Mouse (Mus musculus): ENCODE results near the gene Taf10.

Gene Taf10

GRCm38 (mm10) chr7:105726144-105726979 is 17.8 kb downstream of the Taf10 start:
- in situ Hi-C loops (cut with MboI, MseI) = no loop called here

DNA sequence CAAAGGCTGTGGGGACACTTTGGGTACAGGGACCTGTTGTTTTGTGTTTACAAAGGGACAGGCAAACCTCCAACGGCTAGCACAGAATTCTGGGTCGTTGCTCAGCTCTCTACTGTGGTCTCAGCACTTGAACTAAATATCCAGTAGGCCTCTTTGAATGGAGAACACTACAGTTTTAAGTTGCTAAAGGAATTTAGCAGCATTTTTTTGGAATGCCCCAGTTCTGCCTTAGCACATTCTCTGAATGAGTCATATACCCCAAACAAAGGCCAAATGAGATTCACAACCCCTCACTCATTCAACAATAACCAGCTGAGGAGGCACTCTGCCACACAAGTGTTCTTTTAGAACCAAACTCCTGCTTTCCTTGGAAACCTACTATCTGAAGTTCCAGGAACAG is 22.2 kb downstream of the Taf10 start:
- in situ Hi-C loops (cut with MboI, MseI) = loop anchor here in 1 of 2 experiments (25.0 kb wide), 1 partner anchor 390 kb away; no protein-coding TSS in a partner anchor

DNA sequence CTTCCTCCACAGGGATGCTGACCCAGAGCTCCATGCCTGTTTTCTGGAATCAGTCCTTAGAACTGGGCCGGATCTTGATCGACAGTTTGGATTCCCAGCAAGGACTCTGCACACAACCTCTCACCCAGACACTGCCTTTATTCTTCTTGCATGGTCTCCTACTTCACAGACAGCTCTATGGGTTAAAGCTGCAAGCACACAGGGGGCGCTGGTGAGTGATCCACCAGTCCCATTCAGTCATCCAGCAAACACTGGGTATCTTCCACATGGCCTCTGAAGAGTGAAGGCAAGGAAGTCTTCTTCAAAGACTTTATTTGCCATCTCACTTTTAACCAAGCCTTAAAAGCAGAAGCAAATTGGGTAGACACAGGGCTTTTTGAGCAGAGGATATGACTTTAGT is 28.8 kb downstream of the Taf10 start:
- in situ Hi-C loops (cut with MboI, MseI) = loop anchor here (10.0 to 25.0 kb wide), 2 partner anchors 379 to 397 kb away; no protein-coding TSS in a partner anchor

- in situ Hi-C loops (cut with MboI, MseI) = loop anchor here (10.0 to 25.0 kb wide), 2 partner anchors 404 to 1706 kb away; no protein-coding TSS in a partner anchor
Observed at GRCm38 (mm10) chr7:105708733-105709132, 35.4 kb downstream of the Taf10 start.

- in situ Hi-C loops (cut with MboI, MseI) = loop anchor here (10.0 to 25.0 kb wide), 2 partner anchors 408 to 1711 kb away; no protein-coding TSS in a partner anchor
Observed at GRCm38 (mm10) chr7:105703816-105704215, 40.3 kb downstream of the Taf10 start.

DNA sequence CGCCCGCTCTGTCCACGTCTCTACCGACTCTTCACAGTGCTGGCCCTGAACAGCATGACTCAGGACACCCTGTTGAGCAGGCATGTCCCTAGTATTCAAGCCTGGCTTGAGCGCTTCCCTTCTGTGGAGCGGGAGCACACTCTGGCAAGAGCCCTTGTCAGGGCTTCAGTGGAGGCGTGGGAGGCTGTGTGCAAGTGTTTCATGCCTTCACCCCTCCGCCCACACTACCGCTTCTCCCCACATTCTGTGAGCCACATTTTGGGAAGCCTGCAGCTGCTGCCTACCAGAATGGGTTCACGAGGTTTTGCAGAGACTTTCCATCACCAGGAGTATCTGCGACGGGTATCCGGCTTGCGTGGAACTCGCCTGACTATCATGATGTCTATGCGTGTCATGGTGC is 41.0 kb downstream of the Taf10 start:
- in situ Hi-C loops (cut with MboI, MseI) = loop anchor here (10.0 to 25.0 kb wide), 2 partner anchors 409 to 1712 kb away; no protein-coding TSS in a partner anchor

DNA sequence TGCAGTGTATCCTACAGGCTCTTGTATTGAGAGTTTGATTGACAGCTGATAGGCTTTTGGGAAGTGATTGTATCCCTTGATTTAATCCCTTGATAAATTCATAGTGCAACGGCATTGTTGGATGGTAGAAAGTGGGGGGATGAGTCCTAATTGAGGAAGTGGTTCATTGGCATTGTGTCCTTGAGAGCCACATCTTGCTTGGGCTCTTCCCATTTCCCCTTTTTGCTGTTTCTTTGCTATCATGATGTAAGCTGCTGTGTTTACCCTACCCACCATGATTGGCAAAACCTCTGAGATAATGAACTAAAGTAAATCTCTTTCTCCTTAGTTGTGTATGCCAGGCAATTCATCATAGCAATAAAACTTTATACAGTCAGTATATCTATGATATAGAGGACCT is 53.3 kb downstream of the Taf10 start:
- in situ Hi-C loops (cut with MboI, MseI) = no loop called here
